Mouse (Mus musculus): Measurements from ENCODE around the gene Gm10100.

DNA sequence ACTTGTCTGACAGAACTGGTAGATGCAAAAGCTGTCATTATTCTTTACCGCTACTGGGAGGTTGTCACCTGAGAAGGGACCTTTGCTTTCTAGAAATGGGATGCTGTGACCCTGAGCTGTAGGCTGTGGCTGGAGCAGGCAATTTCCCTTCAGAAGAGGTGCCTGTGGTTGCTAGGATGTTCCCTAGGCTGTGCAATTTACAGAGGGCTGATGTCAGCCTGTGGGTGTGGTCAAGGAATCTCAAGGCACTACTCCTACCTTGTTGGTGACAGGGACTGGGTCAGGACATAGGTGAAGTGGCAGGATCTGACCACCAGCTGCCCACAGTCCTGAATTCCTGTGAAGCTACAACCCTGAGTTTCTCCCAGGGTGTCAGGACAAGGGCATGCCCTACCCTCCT is 43.4 kb downstream of the Gm10100 start:
- TF ChIP-seq CTCF (IDR thresholded peaks at IDR 0.05; ENCODE audit: extremely low read depth, insufficient read length, insufficient replicate concordance, low read depth, low read length): no peak
- TF ChIP-seq POLR2A (IDR thresholded peaks at IDR 0.05; ENCODE audit: low read depth, low read length): no peak
